Mouse (Mus musculus) embryonic fibroblast, embryonic 13.5 days (primary cell): ENCODE results near the gene Asb8.

Source experiments
- CTCF ChIP-seq: IDR thresholded peaks from 2 replicates; pipeline ENCODE4 v1.5.1; 2011; ENCODE audit warnings: mild to moderate bottlenecking, control low read depth, low read length, moderate library complexity, borderline replicate concordance; ENCODE audit not compliant: insufficient read depth
- POLR2A ChIP-seq: IDR thresholded peaks from 2 replicates; pipeline ENCODE4 v1.6.1; 2011; ENCODE audit warnings: low read depth, mild to moderate bottlenecking, control low read depth, low read length, moderate library complexity

DNA sequence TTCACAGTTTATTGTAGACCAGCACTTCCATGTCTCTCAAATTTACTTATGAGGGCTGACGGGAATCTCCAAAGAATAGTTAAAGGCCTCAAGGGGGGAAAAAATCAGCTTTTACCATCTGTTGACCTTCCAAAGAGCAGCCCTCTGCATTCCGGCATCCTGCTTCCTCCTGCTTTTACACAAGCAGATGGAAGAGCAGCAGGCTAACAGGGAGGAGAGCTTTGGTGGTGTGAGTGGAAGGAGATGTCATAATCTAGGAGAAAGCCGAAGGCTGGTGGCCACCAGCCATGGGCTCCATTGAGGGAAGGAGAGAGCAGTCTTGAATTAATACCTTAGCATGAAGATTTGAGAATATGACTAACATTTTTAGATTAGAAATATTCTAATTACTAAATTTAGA lies 17.1 kb downstream of the Asb8 start:
- TF ChIP-seq POLR2A (no peak), CTCF (no peak)
